Mouse (Mus musculus) lung, adult 2 months (tissue): ENCODE data around the gene Mpeg1. TPM values are rescaled to one million over a fixed set of nuclear protein-coding genes. Genes with fewer than 3 reads are reported as not detected.
A peak's percentile ranks its signal among the peaks of the same experiment; 100 is the strongest.

ENCODE experiments used
- DNase-seq: peaks from one replicate; pipeline ENCODE4 v3.0.0; 2022
- H3K4me1 ChIP-seq: fragments of 200-500 bp; 2 replicates; pipeline ENCODE4 v1.6.1; 2011; ENCODE audit warnings: low read length; ENCODE audit not compliant: control insufficient read depth, insufficient read depth
- H3K4me3 ChIP-seq: fragments of 200-500 bp; replicated peaks from 2 replicates; pipeline ENCODE3; 2011; ENCODE audit warnings: low read depth, mild to moderate bottlenecking, control low read depth, low read length; ENCODE audit errors: extremely low read depth
- CTCF ChIP-seq: fragments of 200-500 bp; IDR thresholded peaks from 2 replicates; pipeline ENCODE4 v1.5.1; 2011; ENCODE audit warnings: mild to moderate bottlenecking, low read length, control low read depth; ENCODE audit not compliant: insufficient read depth
- POLR2A ChIP-seq: fragments of 200-500 bp; IDR thresholded peaks from 2 replicates; pipeline ENCODE4 v1.6.1; 2011; ENCODE audit warnings: low read depth, mild to moderate bottlenecking, control low read depth, low read length, borderline replicate concordance; ENCODE audit errors: extremely low read depth
- WGBS: fragments of 180-500 bp; shearing (Covaris S2); methylation state at CpG from one replicate; pipeline ENCODE4 v1.1.7; 2018; 5-methylcytosine and 5-hydroxymethylcytosine counted together
- polyA plus RNA-seq: library from polyadenylated mRNA; depleted of rRNA; stranded (reverse); fragments of >200 nt; gene quantifications from 2 replicates; pipeline ENCODE4 v1.2.3, GENCODE M21; 2012; rRNA removed

The Mpeg1 gene
- polyA plus RNA-seq = 22.2 and 35.3 TPM in 2 replicates

DNA sequence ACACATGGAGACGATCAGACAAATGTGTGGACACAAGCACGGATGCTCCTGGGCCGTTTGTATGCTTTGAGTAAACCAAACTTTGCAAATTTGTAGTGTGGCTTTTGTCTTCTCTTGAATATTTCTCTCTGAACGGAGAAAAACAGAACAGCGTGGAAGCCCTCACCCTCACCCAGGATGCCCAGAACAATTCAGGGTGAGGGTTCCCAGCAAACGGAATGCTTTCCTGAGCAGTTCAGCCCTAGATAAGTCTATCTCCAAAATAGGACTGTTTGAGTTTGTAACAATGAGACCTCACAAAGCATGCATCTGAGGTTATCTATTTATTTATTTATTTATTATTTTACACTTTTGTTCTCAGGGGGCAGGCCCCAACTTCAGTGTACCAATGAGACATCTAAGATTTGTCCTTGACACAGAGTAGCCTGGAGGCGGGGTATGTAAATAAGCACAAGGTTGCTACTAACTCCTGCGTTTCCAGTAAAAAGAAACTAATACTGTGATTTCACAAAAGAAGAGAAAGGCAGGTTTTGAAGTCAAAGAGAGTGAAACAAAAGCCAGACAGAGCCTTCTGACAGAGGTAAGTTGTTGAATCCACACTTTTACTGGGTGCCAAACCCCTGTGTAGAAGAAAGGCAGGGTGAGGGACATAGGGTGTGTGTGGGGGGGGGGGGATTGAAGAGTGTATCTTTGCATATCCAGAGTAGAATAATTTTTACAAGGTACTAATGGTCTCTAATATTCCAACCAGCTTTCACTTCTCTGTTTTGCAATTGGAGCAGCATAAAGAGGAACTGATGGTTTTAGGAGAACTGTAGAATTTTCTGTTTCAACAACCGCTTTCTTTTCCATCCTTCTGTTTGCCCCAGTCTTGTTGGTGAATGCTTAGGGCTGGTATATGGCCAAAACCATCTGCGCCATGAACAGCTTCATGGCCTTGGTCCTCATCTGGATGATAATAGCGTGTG, at the start of gene Mpeg1:
Gene Mpeg1, plus strand, starts transcription at position 498 of the 968 bp plus-strand sequence.
- peaks cover 3% of the 10 kb centered on the region; the same call in 1 of the 2 replicates for H3K4me1 ChIP-seq
- WGBS = 67% methylated on average over 11 of the region's 11 CpGs
- peak within 1 kb of the TSS; percentile 32 for H3K4me3 ChIP-seq
- DNase-seq = no peak
- TF ChIP-seq CTCF (no peak), POLR2A (no peak)

- no peak for TF ChIP-seq POLR2A
- TF ChIP-seq CTCF = no peak
- Histone ChIP-seq H3K4me1 (no peaks in the 10 kb centered on the region), H3K4me3 (no peak overlapping the region)
- DNase-seq = no peak
Observed at GRCm38 (mm10) chr19:12413737-12414136, 46.8 kb upstream of the Mpeg1 start.

DNA sequence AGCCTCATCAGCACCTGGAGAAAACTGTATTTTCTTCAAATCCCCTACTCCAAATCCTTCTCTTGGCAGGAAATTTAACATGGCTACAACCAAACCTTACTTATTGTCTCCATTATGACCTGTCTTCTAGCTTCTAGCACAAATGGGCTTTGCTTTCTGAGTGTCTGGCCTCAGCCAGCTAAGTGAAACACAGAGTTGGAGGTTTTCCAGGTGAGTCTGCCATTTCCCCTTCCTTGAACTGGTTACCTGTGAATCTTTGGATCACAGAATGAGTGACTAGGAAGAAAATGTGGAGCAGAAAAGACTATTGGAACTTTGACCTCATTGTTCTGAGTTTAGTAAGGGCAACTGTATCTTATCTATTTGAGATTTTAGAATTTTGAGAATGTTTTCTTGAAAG, 43.2 kb upstream of the Mpeg1 start, which contains the start of gene Olfr1441:
Gene Olfr1441, plus strand, starts transcription at position 73 of the 400 bp plus-strand sequence.
- Histone ChIP-seq H3K4me1 (no peaks in the 10 kb centered on the region), H3K4me3 (no peak within 1 kb of the TSS)
- no peak for TF ChIP-seq POLR2A
- TF ChIP-seq CTCF = no peak
- DNase-seq = no peak

- no peak overlapping the region for H3K4me3 ChIP-seq
- 37% methylated on average over 3 of the region's 3 CpGs for WGBS
- H3K4me1 ChIP-seq = no peaks in the 10 kb centered on the region
- DNase-seq = no peak
- TF ChIP-seq CTCF (no peak), POLR2A (no peak)
Observed at GRCm38 (mm10) chr19:12418312-12418711, 42.3 kb upstream of the Mpeg1 start.

DNA sequence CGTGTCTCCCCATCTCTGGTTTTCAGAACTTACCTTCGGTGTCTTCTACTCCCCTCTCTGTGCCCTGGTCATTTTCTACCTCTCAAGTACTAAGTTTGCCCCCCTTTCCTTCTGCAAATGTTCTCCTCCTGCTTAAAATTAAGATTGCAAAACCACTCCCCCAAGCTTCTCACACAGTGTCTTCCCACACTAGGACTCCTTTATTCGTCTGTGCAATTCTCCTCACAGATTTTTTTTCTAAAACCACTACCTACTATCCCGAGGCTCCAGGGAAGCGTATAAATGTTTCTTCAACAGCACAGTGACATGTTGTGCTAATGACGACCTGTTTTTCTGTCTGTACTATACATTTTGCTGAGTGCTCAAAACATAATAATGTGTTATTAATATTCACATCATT, 40.0 kb upstream of the Mpeg1 start:
- H3K4me3 ChIP-seq = no peak overlapping the region
- H3K4me1 ChIP-seq = no peaks in the 10 kb centered on the region
- WGBS = 63% methylated on average over 6 of the region's 6 CpGs
- TF ChIP-seq POLR2A (no peak), CTCF (no peak)
- DNase-seq = no peak

GRCm38 (mm10) chr19:12421680-12422079, 38.9 kb upstream of the Mpeg1 start:
- DNase-seq = no peak
- no peak for TF ChIP-seq POLR2A
- TF ChIP-seq CTCF = no peak
- 67% methylated on average over 1 of the region's 1 CpGs for WGBS
- Histone ChIP-seq H3K4me1 (no peaks in the 10 kb centered on the region), H3K4me3 (no peak overlapping the region)

GRCm38 (mm10) chr19:12427101-12427500, 33.5 kb upstream of the Mpeg1 start:
- Histone ChIP-seq H3K4me1 (no peaks in the 10 kb centered on the region), H3K4me3 (no peak overlapping the region)
- no peak for DNase-seq
- 79% methylated on average over 5 of the region's 5 CpGs for WGBS
- TF ChIP-seq CTCF (no peak), POLR2A (no peak)

DNA sequence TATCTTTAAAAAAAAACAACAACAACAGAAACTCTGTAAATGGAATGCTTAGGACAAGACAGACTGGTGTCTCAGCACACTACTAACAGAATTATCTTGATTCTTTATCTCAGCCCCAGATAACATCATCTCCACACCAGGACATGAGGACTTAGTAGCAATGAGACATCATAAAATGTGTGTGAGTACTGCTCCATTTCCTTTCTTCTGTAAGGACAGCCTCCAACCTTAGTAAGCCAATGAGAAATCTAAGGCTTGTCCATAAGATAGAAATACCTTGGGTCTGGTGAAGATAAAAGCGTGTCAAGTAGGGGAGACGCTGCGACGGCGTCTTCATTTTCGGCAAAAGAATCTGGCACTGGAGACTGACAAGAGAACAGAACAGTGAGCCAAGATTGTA, 33.0 kb upstream of the Mpeg1 start, which contains the start of gene Pfpl:
Gene Pfpl, plus strand, starts transcription at position 301 of the 400 bp plus-strand sequence.
- 90% methylated on average over 6 of the region's 6 CpGs for WGBS

GRCm38 (mm10) chr19:12433033-12433432, 27.5 kb upstream of the Mpeg1 start:
- TF ChIP-seq CTCF (peak; percentile 41), POLR2A (no peak)
- H3K4me3 ChIP-seq = no peak overlapping the region
- 5% methylated on average over 2 of the region's 2 CpGs for WGBS
- H3K4me1 ChIP-seq = no peaks in the 10 kb centered on the region
- no peak for DNase-seq

More for the DNA sequence above, 33.0 kb upstream of the Mpeg1 start, which contains the start of gene Pfpl:
- Histone ChIP-seq H3K4me1 (no peaks in the 10 kb centered on the region), H3K4me3 (no peak within 1 kb of the TSS)
- DNase-seq = no peak
- no peak for TF ChIP-seq POLR2A
- TF ChIP-seq CTCF = no peak
